Mouse (Mus musculus): ENCODE data around the gene Slc25a5.

DNA sequence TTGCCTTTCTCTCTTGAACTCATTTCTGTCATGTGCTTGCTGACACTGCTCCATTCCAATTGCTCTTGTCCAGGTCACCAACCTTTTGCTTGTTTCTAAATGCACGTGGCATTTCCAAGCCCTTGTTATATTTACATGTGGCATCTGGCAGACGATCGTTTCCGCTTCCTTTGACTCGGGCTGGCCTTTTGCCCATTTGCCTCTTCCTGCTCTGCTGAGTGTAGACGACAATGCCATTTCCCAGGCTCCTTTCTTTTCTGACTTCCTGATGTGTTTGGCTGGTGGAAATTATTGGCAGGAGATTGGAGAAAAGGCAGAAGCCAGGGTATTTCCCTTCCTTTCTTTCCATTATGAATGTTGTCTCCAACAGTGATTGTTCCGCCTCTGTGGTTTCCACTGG, 43.9 kb downstream of the Slc25a5 start:
- TF ChIP-seq CTCF (IDR thresholded peaks at IDR 0.05; ENCODE audit: low read depth): no peak
- no peak for TF ChIP-seq EP300 (IDR thresholded peaks at IDR 0.05; ENCODE audit: low read depth)
